Mouse (Mus musculus) monocyte, adult 5-6 weeks (primary cell): ENCODE data around the gene Dohh. TPM values are rescaled to one million over a fixed set of nuclear protein-coding genes. Genes with fewer than 3 reads are reported as not detected.

Source experiments
- ATAC-seq: fragments of 153-309, 156-312 bp; replicated peaks from 2 replicates; pipeline ENCODE4 v1.8.0; 2017; ENCODE audit warnings: mild to moderate bottlenecking; ENCODE audit not compliant: low TSS enrichment, insufficient number of reproducible peaks, severe bottlenecking, poor library complexity, low FRiP score
- total RNA-seq: library from RNA; stranded (forward); fragments of 200-1000, 200-491, 200-594 nt; gene quantifications from 3 replicates; pipeline ENCODE4 v1.2.3, GENCODE M21; 2017

Dohh gene
- total RNA-seq, 1 experiment from 2014 or later = 18.6 TPM

- no peak for ATAC-seq
These were observed 28.5 kb downstream of the Dohh start for GRCm38 (mm10) chr10:81412586-81413309.

- peak; percentile 44 for ATAC-seq
These were observed 29.4 kb downstream of the Dohh start for GRCm38 (mm10) chr10:81413310-81414261.

- no peak for ATAC-seq
These were observed 30.5 kb downstream of the Dohh start for GRCm38 (mm10) chr10:81414682-81415081.

GRCm38 (mm10) chr10:81415146-81415545 lies 30.9 kb downstream of the Dohh start:
- no peak for ATAC-seq

- no peak for ATAC-seq
These were observed 31.5 kb downstream of the Dohh start for GRCm38 (mm10) chr10:81415549-81416310.

GRCm38 (mm10) chr10:81416581-81417226 lies 32.5 kb downstream of the Dohh start:
- no peak for ATAC-seq

- ATAC-seq = no peak
These were observed 33.3 kb downstream of the Dohh start for GRCm38 (mm10) chr10:81417227-81418215.

GRCm38 (mm10) chr10:81418216-81419070 lies 34.2 kb downstream of the Dohh start:
- no peak for ATAC-seq

- no peak for ATAC-seq
These were observed 35.1 kb downstream of the Dohh start for GRCm38 (mm10) chr10:81419111-81419928.

- ATAC-seq = no peak
These were observed 36.1 kb downstream of the Dohh start for GRCm38 (mm10) chr10:81420191-81420767.

- ATAC-seq = no peak
These were observed 37.0 kb downstream of the Dohh start for GRCm38 (mm10) chr10:81421041-81421796.

- ATAC-seq = no peak
These were observed 37.5 kb downstream of the Dohh start for GRCm38 (mm10) chr10:81421797-81422100.

- no peak for ATAC-seq
These were observed 38.0 kb downstream of the Dohh start for GRCm38 (mm10) chr10:81422191-81422590.

GRCm38 (mm10) chr10:81422661-81423217 lies 38.5 kb downstream of the Dohh start:
- no peak for ATAC-seq
